Mouse (Mus musculus) G1E (cell line): ENCODE measurements around the gene Dlgap1.

Source experiments
- CTCF ChIP-seq: IDR thresholded peaks from 2 replicates; pipeline ENCODE4 v1.5.1; 2012; ENCODE audit warnings: low read depth, low read length, inconsistent platforms, mixed read lengths
- GATA1 ChIP-seq: IDR thresholded peaks from 2 replicates; pipeline ENCODE4 v1.6.1; 2012; ENCODE audit warnings: borderline replicate concordance, low read length, inconsistent platforms, mixed read lengths
- GATA2 ChIP-seq: IDR thresholded peaks from 2 replicates; pipeline ENCODE4 v1.6.1; 2012; ENCODE audit warnings: low read depth, low read length, inconsistent platforms, borderline replicate concordance
- POLR2AphosphoS5 ChIP-seq: IDR thresholded peaks from 2 replicates; pipeline ENCODE4 v1.6.1; 2012; ENCODE audit warnings: low read depth, low read length, inconsistent platforms; ENCODE audit not compliant: insufficient replicate concordance
- TAL1 ChIP-seq: conservative IDR thresholded peaks from 2 replicates; pipeline ENCODE4 v1.6.1; 2012; ENCODE audit warnings: low read depth, low read length, inconsistent platforms, mixed read lengths

DNA sequence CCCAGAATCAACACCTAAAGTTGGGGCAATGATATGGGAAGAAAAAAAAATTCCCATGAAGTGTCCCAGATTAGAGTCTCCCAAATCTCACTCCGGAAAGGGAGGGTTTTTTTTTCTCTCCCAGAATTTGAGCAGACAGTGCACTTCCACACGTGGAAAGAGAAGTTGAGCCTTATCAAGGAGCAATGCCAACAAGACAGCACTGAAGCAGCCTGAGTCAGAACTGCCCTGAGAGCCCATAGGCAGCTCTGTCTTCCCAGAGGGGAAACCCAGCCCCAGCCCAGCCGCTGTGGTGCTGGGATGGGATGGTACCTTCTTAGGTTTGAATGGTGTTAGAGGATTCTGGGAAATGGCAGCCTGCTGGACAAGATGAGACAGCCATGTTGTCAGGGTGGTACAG lies 753.3 kb downstream of the Dlgap1 start:
- TF ChIP-seq GATA2 (no peak), CTCF (no peak), GATA1 (no peak), TAL1 (no peak), POLR2AphosphoS5 (no peak)
